Mouse (Mus musculus): ENCODE results near the gene Ppfia2. TPM values are rescaled to one million over a fixed set of nuclear protein-coding genes. Genes with fewer than 3 reads are reported as not detected.

Ppfia2 gene
- total and polyA plus RNA-seq, 2 experiments from 2014 or later = 31.4 to 63.5 TPM

- no peak for DNase-seq (ENCODE audit: low spot score)
- Histone ChIP-seq H3K4me3 (ENCODE audit: low read depth, low read length) (no peak overlapping the region), H3K4me2 (ENCODE audit: low read depth, low read length, poor library complexity, severe bottlenecking) (no peak overlapping the region), H3K27me3 (ENCODE audit: insufficient read depth, low read length) (no peaks in the 10 kb centered on the region), H3K9me3 (ENCODE audit: low read length) (no peaks in the 10 kb centered on the region), H3K9ac (replicated peaks; ENCODE audit: low read length, poor library complexity, severe bottlenecking) (no peak overlapping the region), H3K4me1 (ENCODE audit: insufficient read depth, low read length) (no peaks in the 10 kb centered on the region), H3K36me3 (ENCODE audit: insufficient read depth, low read length) (0 out of 2 replicates have a peak, but pooled peaks cover 3% of the 10 kb centered on the region), H3K27ac (ENCODE audit: low read depth, low read length) (no peak overlapping the region)
- ATAC-seq (ENCODE audit: low FRiP score) = no peak
- 68% methylated on average over 3 of the region's 3 CpGs for WGBS
- TF ChIP-seq CTCF (IDR thresholded peaks at IDR 0.05) = no peak
Measured at GRCm38 (mm10) chr10:106910108-106910507, 440.0 kb downstream of the Ppfia2 start.

- no peak overlapping the region for H3K9ac ChIP-seq (replicated peaks; ENCODE audit: low read length, poor library complexity, severe bottlenecking)
- peak; percentile 70 for TF ChIP-seq CTCF (IDR thresholded peaks at IDR 0.05)
- DNase-seq (ENCODE audit: low spot score) (peak; percentile 50), ATAC-seq (ENCODE audit: low FRiP score) (no peak)
- no peaks in the 10 kb centered on the region for H3K9me3 ChIP-seq (ENCODE audit: low read length)
- 30% methylated on average over 2 of the region's 2 CpGs for WGBS
- H3K27ac ChIP-seq (ENCODE audit: low read depth, low read length) = no peak overlapping the region
- H3K27me3 ChIP-seq (ENCODE audit: insufficient read depth, low read length) = no peaks in the 10 kb centered on the region
- H3K36me3 ChIP-seq (ENCODE audit: insufficient read depth, low read length) = 0 out of 2 replicates have a peak, but pooled peaks cover 5% of the 10 kb centered on the region
- H3K4me2 ChIP-seq (ENCODE audit: low read depth, low read length, poor library complexity, severe bottlenecking) = no peak overlapping the region
- H3K4me3 ChIP-seq (ENCODE audit: low read depth, low read length) = no peak overlapping the region
- H3K4me1 ChIP-seq (ENCODE audit: insufficient read depth, low read length) = no peaks in the 10 kb centered on the region
Measured at GRCm38 (mm10) chr10:106913032-106913431, 442.9 kb downstream of the Ppfia2 start.

- no peak for ATAC-seq (ENCODE audit: low FRiP score)
- no peak for DNase-seq (ENCODE audit: low spot score)
- no peaks in the 10 kb centered on the region for H3K27me3 ChIP-seq (ENCODE audit: insufficient read depth, low read length)
- TF ChIP-seq CTCF (IDR thresholded peaks at IDR 0.05) = no peak
- H3K27ac ChIP-seq (ENCODE audit: low read depth, low read length) = no peak overlapping the region
- 0 out of 2 replicates have a peak, but pooled peaks cover 5% of the 10 kb centered on the region for H3K36me3 ChIP-seq (ENCODE audit: insufficient read depth, low read length)
- H3K9ac ChIP-seq (replicated peaks; ENCODE audit: low read length, poor library complexity, severe bottlenecking) = no peak overlapping the region
- H3K9me3 ChIP-seq (ENCODE audit: low read length) = no peaks in the 10 kb centered on the region
- no peaks in the 10 kb centered on the region for H3K4me1 ChIP-seq (ENCODE audit: insufficient read depth, low read length)
- H3K4me2 ChIP-seq (ENCODE audit: low read depth, low read length, poor library complexity, severe bottlenecking) = no peak overlapping the region
- H3K4me3 ChIP-seq (ENCODE audit: low read depth, low read length) = no peak overlapping the region
Measured at GRCm38 (mm10) chr10:106914275-106914674, 444.1 kb downstream of the Ppfia2 start.

GRCm38 (mm10) chr10:106914822-106915221 is 444.7 kb downstream of the Ppfia2 start:
- DNase-seq (ENCODE audit: low spot score) = no peak
- Histone ChIP-seq H3K36me3 (ENCODE audit: insufficient read depth, low read length) (0 out of 2 replicates have a peak, but pooled peaks cover 5% of the 10 kb centered on the region), H3K4me2 (ENCODE audit: low read depth, low read length, poor library complexity, severe bottlenecking) (no peak overlapping the region), H3K27ac (ENCODE audit: low read depth, low read length) (no peak overlapping the region), H3K9me3 (ENCODE audit: low read length) (no peaks in the 10 kb centered on the region), H3K27me3 (ENCODE audit: insufficient read depth, low read length) (no peaks in the 10 kb centered on the region), H3K4me3 (ENCODE audit: low read depth, low read length) (no peak overlapping the region), H3K4me1 (ENCODE audit: insufficient read depth, low read length) (no peaks in the 10 kb centered on the region), H3K9ac (replicated peaks; ENCODE audit: low read length, poor library complexity, severe bottlenecking) (no peak overlapping the region)
- no peak for TF ChIP-seq CTCF (IDR thresholded peaks at IDR 0.05)
- no peak for ATAC-seq (ENCODE audit: low FRiP score)

- no peak for ATAC-seq (ENCODE audit: low FRiP score)
Measured at GRCm38 (mm10) chr10:106924334-106924733, 454.2 kb downstream of the Ppfia2 start.

GRCm38 (mm10) chr10:106924798-106925197 is 454.7 kb downstream of the Ppfia2 start:
- no peaks in the 10 kb centered on the region for H3K9me3 ChIP-seq (ENCODE audit: low read length)
- no peak for TF ChIP-seq CTCF (IDR thresholded peaks at IDR 0.05)
- no peak overlapping the region for H3K27ac ChIP-seq (ENCODE audit: low read depth, low read length)
- no peaks in the 10 kb centered on the region for H3K27me3 ChIP-seq (ENCODE audit: insufficient read depth, low read length)
- ATAC-seq (ENCODE audit: low FRiP score) (no peak), DNase-seq (ENCODE audit: low spot score) (no peak)
- H3K4me3 ChIP-seq (ENCODE audit: low read depth, low read length) = no peak overlapping the region
- no peaks in the 10 kb centered on the region for H3K4me1 ChIP-seq (ENCODE audit: insufficient read depth, low read length)
- H3K36me3 ChIP-seq (ENCODE audit: insufficient read depth, low read length) = peaks cover 3% of the 10 kb centered on the region; the same call in 1 of the 2 replicates
- 90% methylated on average over 3 of the region's 3 CpGs for WGBS
- no peak overlapping the region for H3K9ac ChIP-seq (replicated peaks; ENCODE audit: low read length, poor library complexity, severe bottlenecking)
- H3K4me2 ChIP-seq (ENCODE audit: low read depth, low read length, poor library complexity, severe bottlenecking) = no peak overlapping the region

More at GRCm38 (mm10) chr10:106924334-106924733, 454.2 kb downstream of the Ppfia2 start:
- no peak overlapping the region for H3K4me3 ChIP-seq (ENCODE audit: low read depth, low read length)
- WGBS = 89% methylated on average over 5 of the region's 5 CpGs
- DNase-seq (ENCODE audit: low spot score) = no peak
- H3K27ac ChIP-seq (ENCODE audit: low read depth, low read length) = no peak overlapping the region
- no peaks in the 10 kb centered on the region for H3K27me3 ChIP-seq (ENCODE audit: insufficient read depth, low read length)
- H3K36me3 ChIP-seq (ENCODE audit: insufficient read depth, low read length) = peaks cover 3% of the 10 kb centered on the region; the same call in 1 of the 2 replicates
- no peaks in the 10 kb centered on the region for H3K9me3 ChIP-seq (ENCODE audit: low read length)
- H3K4me1 ChIP-seq (ENCODE audit: insufficient read depth, low read length) = no peaks in the 10 kb centered on the region
- no peak overlapping the region for H3K9ac ChIP-seq (replicated peaks; ENCODE audit: low read length, poor library complexity, severe bottlenecking)
- H3K4me2 ChIP-seq (ENCODE audit: low read depth, low read length, poor library complexity, severe bottlenecking) = no peak overlapping the region
- no peak for TF ChIP-seq CTCF (IDR thresholded peaks at IDR 0.05)
